Mouse (Mus musculus) ES-E14 (cell line): Measurements from ENCODE around the gene Fopnl. TPM values are rescaled to one million over a fixed set of nuclear protein-coding genes. Genes with fewer than 3 reads are reported as not detected.

ENCODE experiments used
- DNase-seq: peaks from one replicate; pipeline ENCODE4 v3.0.0-alpha.2; 2013; ENCODE audit warnings: low read depth, low spot score
- H3K27ac ChIP-seq: 2 replicates; pipeline ENCODE4 v1.5.1; 2012; ENCODE audit warnings: low read depth, mild to moderate bottlenecking, low read length, moderate library complexity, mixed read lengths; ENCODE audit not compliant: poor library complexity, insufficient read depth, severe bottlenecking
- H3K36me3 ChIP-seq: 2 replicates; pipeline ENCODE4 v1.6.1; 2012; ENCODE audit warnings: mild to moderate bottlenecking, low read length, moderate library complexity, mixed read lengths; ENCODE audit not compliant: control insufficient read depth, poor library complexity, insufficient read depth, severe bottlenecking
- H3K4me1 ChIP-seq, 2 experiments: fragments of 150-350 bp in 1 of 2; sonication (generic) in 1 of 2; 2 replicates each; pipeline ENCODE4 v1.6.1; 2012; ENCODE audit warnings: low read length in 2 of 2, mild to moderate bottlenecking in 1 of 2, mixed read lengths in 1 of 2; ENCODE audit not compliant: control insufficient read depth in 2 of 2, insufficient read depth in 2 of 2, poor library complexity in 1 of 2
- H3K4me3 ChIP-seq, 2 experiments: fragments of 150-350 bp in 1 of 2; sonication (generic) in 1 of 2; 2 replicates each; pipeline ENCODE4 v1.5.1; 2012; ENCODE audit warnings: low read length in 2 of 2, low read depth in 1 of 2, mild to moderate bottlenecking in 1 of 2, mixed read lengths in 1 of 2; ENCODE audit not compliant: insufficient read depth in 1 of 2, poor library complexity in 1 of 2, severe bottlenecking in 1 of 2
- H3K9ac ChIP-seq: 2 replicates; pipeline ENCODE4 v1.6.1; 2012; ENCODE audit warnings: low read depth, mild to moderate bottlenecking, low read length, mixed read lengths; ENCODE audit not compliant: poor library complexity, insufficient read depth, severe bottlenecking
- H3K9me3 ChIP-seq: fragments of 150-350 bp; sonication (generic); 2 replicates; pipeline ENCODE4 v1.6.1; 2012; ENCODE audit warnings: low read depth, mild to moderate bottlenecking, low read length; ENCODE audit not compliant: control insufficient read depth, insufficient read depth
- CHD2 ChIP-seq: IDR thresholded peaks from 2 replicates; pipeline ENCODE4 v1.6.1; 2014; ENCODE audit warnings: mild to moderate bottlenecking, low read depth, low read length, inconsistent platforms
- HCFC1 ChIP-seq: IDR thresholded peaks from 2 replicates; pipeline ENCODE4 v1.6.1; 2012; ENCODE audit warnings: low read length, inconsistent platforms, borderline replicate concordance; ENCODE audit not compliant: insufficient read depth
- MAFK ChIP-seq: IDR thresholded peaks from 2 replicates; pipeline ENCODE4 v1.6.1; 2014; ENCODE audit warnings: mild to moderate bottlenecking, low read depth, low read length, inconsistent platforms; ENCODE audit not compliant: insufficient read depth
- ZC3H11A ChIP-seq: IDR thresholded peaks from 2 replicates; pipeline ENCODE4 v1.6.1; 2012; ENCODE audit warnings: low read depth, mild to moderate bottlenecking, inconsistent platforms, low read length, borderline replicate concordance
- ZNF384 ChIP-seq: IDR thresholded peaks from 2 replicates; pipeline ENCODE4 v1.6.1; 2012; ENCODE audit warnings: low read depth, low read length, inconsistent platforms
- in situ Hi-C, 2 experiments: fragments of 600-800 bp; cut with MboI; formaldehyde crosslinking; loops; one replicate each; pipeline ENCODE4 v1.15.1; 2025; ENCODE audit warnings: low sequenced_read_pairs in 2 of 2, inconsistent platforms in 1 of 2; ENCODE audit not compliant: unreplicated experiment in 2 of 2
- total RNA-seq: library from RNA; depleted of rRNA; stranded (reverse); fragments of 300-350 nt; gene quantifications from 2 replicates; pipeline ENCODE4 v1.2.3, GENCODE M21; 2012

The Fopnl gene
- total RNA-seq, 1 experiment = 22.1 TPM

DNA sequence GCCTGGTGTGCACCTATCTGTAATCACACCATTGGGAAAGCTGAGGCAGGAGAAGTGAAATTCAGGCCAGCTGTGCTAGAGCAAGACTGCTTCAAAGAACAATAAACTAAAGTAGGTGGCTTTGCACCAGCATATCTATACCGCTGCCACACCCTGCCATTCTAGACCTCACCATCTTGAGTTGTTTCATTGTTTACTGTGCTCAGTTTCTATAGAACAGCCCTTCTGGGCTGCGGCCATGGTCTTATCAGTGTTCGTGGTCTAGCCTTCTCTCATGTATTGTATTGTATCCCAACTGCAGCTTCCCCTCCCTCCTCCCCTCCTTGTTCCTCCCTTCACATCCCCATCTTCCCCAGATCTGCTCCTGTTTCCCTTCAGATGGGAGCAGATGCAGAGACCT is 46.3 kb upstream of the Fopnl start:
- TF ChIP-seq HCFC1 (no peak), MAFK (no peak), ZNF384 (no peak), CHD2 (no peak), ZC3H11A (no peak)
- Histone ChIP-seq H3K9me3 (no peaks in the 10 kb centered on the region), H3K4me1 (peaks cover 3 to 10% of the 10 kb centered on the region in 2 experiments; a peak in 2 of 4 replicates), H3K9ac (no peak overlapping the region), H3K4me3 (no peak overlapping the region), H3K36me3 (no peaks in the 10 kb centered on the region), H3K27ac (no peak overlapping the region)
- DNase-seq = no peak
- in situ Hi-C loops = no loop called here

DNA sequence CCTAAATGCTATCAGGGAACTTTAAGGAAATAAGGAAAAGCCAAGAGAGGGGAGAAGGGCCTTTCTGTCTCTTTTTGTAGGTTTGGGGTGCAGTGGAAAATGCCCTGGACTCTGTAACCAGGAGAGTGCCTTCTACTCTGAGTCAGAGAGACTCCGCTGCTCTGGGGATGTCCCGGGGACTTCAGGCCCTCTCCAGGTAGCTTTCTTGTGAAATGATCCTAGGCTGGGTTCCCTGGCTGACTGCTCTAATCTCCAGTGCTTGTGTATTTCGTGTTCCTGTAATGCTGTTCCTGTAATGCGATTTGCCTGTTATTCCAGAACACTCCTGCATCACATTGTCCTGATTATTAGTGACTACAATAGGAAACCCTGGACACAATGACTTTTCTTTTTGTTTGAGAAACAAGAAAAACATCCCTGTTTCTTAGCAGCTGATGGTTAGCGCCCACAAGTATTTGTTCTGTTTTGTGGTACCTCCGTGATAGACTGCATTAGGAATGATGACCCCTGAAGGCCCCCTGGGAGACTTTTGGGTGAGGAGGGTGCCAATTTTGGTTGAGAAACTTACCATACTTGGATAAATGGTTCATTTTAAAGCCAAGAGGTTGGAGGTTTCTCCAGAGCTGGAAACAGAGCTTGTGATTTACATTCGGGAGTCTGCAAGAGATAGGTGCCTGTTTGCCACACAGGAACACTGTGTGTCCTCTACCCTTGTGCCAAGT is 45.1 kb upstream of the Fopnl start:
- in situ Hi-C loops = no loop called here
- H3K9me3 ChIP-seq = no peaks in the 10 kb centered on the region
- no peak for DNase-seq
- H3K4me1 ChIP-seq = peaks cover 3 to 12% of the 10 kb centered on the region in 2 experiments; a peak in 2 of 4 replicates
- H3K4me3 ChIP-seq = peak overlapping the region; percentile 82 to 90
- peak overlapping the region; percentile 83; the same call in 1 of the 2 replicates for H3K9ac ChIP-seq
- H3K36me3 ChIP-seq = no peaks in the 10 kb centered on the region
- no peak for TF ChIP-seq ZC3H11A
- no peak for TF ChIP-seq CHD2
- no peak for TF ChIP-seq MAFK
- no peak for TF ChIP-seq ZNF384
- no peak for TF ChIP-seq HCFC1
- H3K27ac ChIP-seq = no peak overlapping the region

GRCm38 (mm10) chr16:14361362-14362098 is 44.3 kb upstream of the Fopnl start, which contains the start of gene Abcc1:
Abcc1 (plus strand) TSS chr16:14361558.
- Histone ChIP-seq H3K36me3 (no peaks in the 10 kb centered on the region), H3K27ac (no peak within 1 kb of the TSS), H3K4me1 (peaks cover under 1 to 12% of the 10 kb centered on the region in 2 experiments; a peak in 2 of 4 replicates), H3K4me3 (peak within 1 kb of the TSS; percentile 82 to 90), H3K9ac (peak within 1 kb of the TSS; percentile 83), H3K9me3 (no peaks in the 10 kb centered on the region)
- in situ Hi-C loops = no loop called here
- DNase-seq = no peak
- TF ChIP-seq ZNF384 (no peak), MAFK (no peak), ZC3H11A (no peak), CHD2 (no peak), HCFC1 (no peak)

GRCm38 (mm10) chr16:14360931-14361330 is 43.7 kb upstream of the Fopnl start:
- Histone ChIP-seq H3K27ac (no peak overlapping the region), H3K9me3 (no peaks in the 10 kb centered on the region), H3K36me3 (no peaks in the 10 kb centered on the region), H3K4me1 (peaks cover 0 to 9% of the 10 kb centered on the region in 2 experiments; a peak in 2 of 4 replicates), H3K9ac (peak overlapping the region; percentile 83), H3K4me3 (peak overlapping the region; percentile 82 to 90)
- no peak for DNase-seq
- 0 out of 2 replicates have a peak, but pooled peaks have one; percentile 2 for TF ChIP-seq ZNF384
- no peak for TF ChIP-seq MAFK
- in situ Hi-C loops = no loop called here
